Mouse (Mus musculus): ENCODE data around the gene Cdh6. TPM values are rescaled to one million over a fixed set of nuclear protein-coding genes. Genes with fewer than 3 reads are reported as not detected.

The Cdh6 gene
- 0.01 and 0.04 TPM in 2 replicates for polyA plus RNA-seq (2012; rRNA removed)

GRCm38 (mm10) chr15:13173071-13173778 is at the start of gene Cdh6:
TSS of gene Cdh6 (minus strand) at chr15:13173675.
- Histone ChIP-seq H3K27me3 (ENCODE audit: control insufficient read depth, insufficient read depth, low read length) (peaks cover 15% of the 10 kb centered on the region), H3K4me3 (ENCODE audit: control insufficient read depth, insufficient read depth, low read length) (no peak within 1 kb of the TSS), H3K4me1 (replicated peaks; ENCODE audit: control insufficient read depth, insufficient read depth, low read length) (no peaks in the 10 kb centered on the region), H3K36me3 (ENCODE audit: control insufficient read depth, insufficient read depth, low read length) (no peaks in the 10 kb centered on the region), H3K27ac (ENCODE audit: control insufficient read depth, insufficient read depth, low read length) (no peak within 1 kb of the TSS)
- peak; percentile 1 for DNase-seq
- 5% methylated on average over 42 of the region's 42 CpGs for WGBS
- TF ChIP-seq CTCF (IDR thresholded peaks at IDR 0.05; ENCODE audit: borderline replicate concordance, control insufficient read depth, extremely low read depth, insufficient read depth, low read length, poor library complexity) (no peak), POLR2A (IDR thresholded peaks at IDR 0.05; ENCODE audit: control insufficient read depth, extremely low read depth, insufficient read depth, low read length, poor library complexity) (no peak)

GRCm38 (mm10) chr15:13219727-13220454 is 46.4 kb upstream of the Cdh6 start:
- TF ChIP-seq POLR2A (IDR thresholded peaks at IDR 0.05; ENCODE audit: control insufficient read depth, extremely low read depth, insufficient read depth, low read length, poor library complexity) = no peak
- TF ChIP-seq CTCF (IDR thresholded peaks at IDR 0.05; ENCODE audit: borderline replicate concordance, control insufficient read depth, extremely low read depth, insufficient read depth, low read length, poor library complexity) = no peak
- no peak overlapping the region for H3K4me3 ChIP-seq (ENCODE audit: control insufficient read depth, insufficient read depth, low read length)
- DNase-seq = no peak
- 88% methylated on average over 9 of the region's 9 CpGs for WGBS
- H3K27ac ChIP-seq (ENCODE audit: control insufficient read depth, insufficient read depth, low read length) = no peak overlapping the region
- H3K27me3 ChIP-seq (ENCODE audit: control insufficient read depth, insufficient read depth, low read length) = no peaks in the 10 kb centered on the region
- no peaks in the 10 kb centered on the region for H3K4me1 ChIP-seq (replicated peaks; ENCODE audit: control insufficient read depth, insufficient read depth, low read length)
- no peaks in the 10 kb centered on the region for H3K36me3 ChIP-seq (ENCODE audit: control insufficient read depth, insufficient read depth, low read length)

GRCm38 (mm10) chr15:13217800-13218199 is 44.3 kb upstream of the Cdh6 start:
- Histone ChIP-seq H3K4me1 (replicated peaks; ENCODE audit: control insufficient read depth, insufficient read depth, low read length) (no peaks in the 10 kb centered on the region), H3K36me3 (ENCODE audit: control insufficient read depth, insufficient read depth, low read length) (no peaks in the 10 kb centered on the region), H3K27me3 (ENCODE audit: control insufficient read depth, insufficient read depth, low read length) (no peaks in the 10 kb centered on the region), H3K4me3 (ENCODE audit: control insufficient read depth, insufficient read depth, low read length) (no peak overlapping the region), H3K27ac (ENCODE audit: control insufficient read depth, insufficient read depth, low read length) (no peak overlapping the region)
- DNase-seq = no peak
- no peak for TF ChIP-seq CTCF (IDR thresholded peaks at IDR 0.05; ENCODE audit: borderline replicate concordance, control insufficient read depth, extremely low read depth, insufficient read depth, low read length, poor library complexity)
- TF ChIP-seq POLR2A (IDR thresholded peaks at IDR 0.05; ENCODE audit: control insufficient read depth, extremely low read depth, insufficient read depth, low read length, poor library complexity) = no peak
- WGBS = 95% methylated on average over 3 of the region's 3 CpGs

- TF ChIP-seq CTCF (IDR thresholded peaks at IDR 0.05; ENCODE audit: borderline replicate concordance, control insufficient read depth, extremely low read depth, insufficient read depth, low read length, poor library complexity) = no peak
- no peak for TF ChIP-seq POLR2A (IDR thresholded peaks at IDR 0.05; ENCODE audit: control insufficient read depth, extremely low read depth, insufficient read depth, low read length, poor library complexity)
- H3K4me3 ChIP-seq (ENCODE audit: control insufficient read depth, insufficient read depth, low read length) = no peak overlapping the region
- no peaks in the 10 kb centered on the region for H3K27me3 ChIP-seq (ENCODE audit: control insufficient read depth, insufficient read depth, low read length)
- no peaks in the 10 kb centered on the region for H3K36me3 ChIP-seq (ENCODE audit: control insufficient read depth, insufficient read depth, low read length)
- H3K4me1 ChIP-seq (replicated peaks; ENCODE audit: control insufficient read depth, insufficient read depth, low read length) = no peaks in the 10 kb centered on the region
- DNase-seq = no peak
- WGBS = 93% methylated on average over 1 of the region's 1 CpGs
- no peak overlapping the region for H3K27ac ChIP-seq (ENCODE audit: control insufficient read depth, insufficient read depth, low read length)
These were observed 43.7 kb upstream of the Cdh6 start for GRCm38 (mm10) chr15:13217161-13217560.

GRCm38 (mm10) chr15:13212956-13213355 is 39.5 kb upstream of the Cdh6 start:
- no peak for DNase-seq
- Histone ChIP-seq H3K4me3 (ENCODE audit: control insufficient read depth, insufficient read depth, low read length) (no peak overlapping the region), H3K27me3 (ENCODE audit: control insufficient read depth, insufficient read depth, low read length) (no peaks in the 10 kb centered on the region), H3K36me3 (ENCODE audit: control insufficient read depth, insufficient read depth, low read length) (no peaks in the 10 kb centered on the region), H3K27ac (ENCODE audit: control insufficient read depth, insufficient read depth, low read length) (no peak overlapping the region), H3K4me1 (replicated peaks; ENCODE audit: control insufficient read depth, insufficient read depth, low read length) (no peaks in the 10 kb centered on the region)
- TF ChIP-seq POLR2A (IDR thresholded peaks at IDR 0.05; ENCODE audit: control insufficient read depth, extremely low read depth, insufficient read depth, low read length, poor library complexity) (no peak), CTCF (IDR thresholded peaks at IDR 0.05; ENCODE audit: borderline replicate concordance, control insufficient read depth, extremely low read depth, insufficient read depth, low read length, poor library complexity) (no peak)
- 98% methylated on average over 1 of the region's 1 CpGs for WGBS

- Histone ChIP-seq H3K4me3 (ENCODE audit: control insufficient read depth, insufficient read depth, low read length) (no peak overlapping the region), H3K27me3 (ENCODE audit: control insufficient read depth, insufficient read depth, low read length) (no peaks in the 10 kb centered on the region), H3K27ac (ENCODE audit: control insufficient read depth, insufficient read depth, low read length) (no peak overlapping the region), H3K4me1 (replicated peaks; ENCODE audit: control insufficient read depth, insufficient read depth, low read length) (no peaks in the 10 kb centered on the region), H3K36me3 (ENCODE audit: control insufficient read depth, insufficient read depth, low read length) (no peaks in the 10 kb centered on the region)
- no peak for DNase-seq
- WGBS = 43% methylated on average over 4 of the region's 4 CpGs
- TF ChIP-seq CTCF (IDR thresholded peaks at IDR 0.05; ENCODE audit: borderline replicate concordance, control insufficient read depth, extremely low read depth, insufficient read depth, low read length, poor library complexity) (no peak), POLR2A (IDR thresholded peaks at IDR 0.05; ENCODE audit: control insufficient read depth, extremely low read depth, insufficient read depth, low read length, poor library complexity) (no peak)
These were observed 38.7 kb upstream of the Cdh6 start for GRCm38 (mm10) chr15:13212027-13212685.
